Mouse (Mus musculus): ENCODE measurements around the gene Tfdp1. TPM values are rescaled to one million over a fixed set of nuclear protein-coding genes. Genes with fewer than 3 reads are reported as not detected.

Gene Tfdp1
- polyA plus RNA-seq, 1 experiment from 2014 or later, result 155 TPM

GRCm38 (mm10) chr8:13396725-13397124 lies 58.2 kb downstream of the Tfdp1 start, which contains the start of gene Atp4b:
Atp4b (minus strand) TSS chr8:13396825.
- 74% methylated on average over 5 of the region's 5 CpGs for WGBS
- H3K27ac ChIP-seq (ENCODE audit: low read length), result no peak within 1 kb of the TSS

GRCm38 (mm10) chr8:13403517-13403916 lies 65.0 kb downstream of the Tfdp1 start:
- Histone ChIP-seq H3K9me3 (ENCODE audit: control insufficient read depth, low read length) (no peaks in the 10 kb centered on the region), H3K27me3 (ENCODE audit: control insufficient read depth, insufficient read depth, low read depth, low read length) (no peaks in the 10 kb centered on the region), H3K4me3 (ENCODE audit: low read length) (no peak overlapping the region), H3K4me1 (replicated peaks; ENCODE audit: control insufficient read depth, insufficient read depth, low read length) (no peaks in the 10 kb centered on the region), H3K4me2 (ENCODE audit: low read depth, low read length) (no peak overlapping the region), H3K9ac (ENCODE audit: low read length) (no peak overlapping the region), H3K27ac (ENCODE audit: low read length) (no peak overlapping the region), H3K36me3 (ENCODE audit: control insufficient read depth, insufficient read depth, low read length) (no peaks in the 10 kb centered on the region)
- 37% methylated on average over 6 of the region's 6 CpGs for WGBS
- no peak for ATAC-seq (ENCODE audit: low read depth)

More at GRCm38 (mm10) chr8:13396725-13397124, 58.2 kb downstream of the Tfdp1 start, which contains the start of gene Atp4b:
- Histone ChIP-seq H3K4me2 (ENCODE audit: low read depth, low read length) (no peak within 1 kb of the TSS), H3K4me3 (ENCODE audit: low read length) (no peak within 1 kb of the TSS), H3K9me3 (ENCODE audit: control insufficient read depth, low read length) (no peaks in the 10 kb centered on the region), H3K4me1 (replicated peaks; ENCODE audit: control insufficient read depth, insufficient read depth, low read length) (no peaks in the 10 kb centered on the region), H3K36me3 (ENCODE audit: control insufficient read depth, insufficient read depth, low read length) (no peaks in the 10 kb centered on the region), H3K27me3 (ENCODE audit: control insufficient read depth, insufficient read depth, low read depth, low read length) (no peaks in the 10 kb centered on the region), H3K9ac (ENCODE audit: low read length) (no peak within 1 kb of the TSS)
- ATAC-seq (ENCODE audit: low read depth), result no peak

- no peaks in the 10 kb centered on the region for H3K9me3 ChIP-seq (ENCODE audit: control insufficient read depth, low read length)
- H3K27me3 ChIP-seq (ENCODE audit: control insufficient read depth, insufficient read depth, low read depth, low read length), result no peaks in the 10 kb centered on the region
- no peak for ATAC-seq (ENCODE audit: low read depth)
- H3K9ac ChIP-seq (ENCODE audit: low read length), result no peak within 1 kb of the TSS
- no peak within 1 kb of the TSS for H3K4me3 ChIP-seq (ENCODE audit: low read length)
- H3K4me1 ChIP-seq (replicated peaks; ENCODE audit: control insufficient read depth, insufficient read depth, low read length), result no peaks in the 10 kb centered on the region
- no peak within 1 kb of the TSS for H3K4me2 ChIP-seq (ENCODE audit: low read depth, low read length)
- H3K36me3 ChIP-seq (ENCODE audit: control insufficient read depth, insufficient read depth, low read length), result no peaks in the 10 kb centered on the region
- no peak within 1 kb of the TSS for H3K27ac ChIP-seq (ENCODE audit: low read length)
- whole genome bisulfite sequencing, result 76% methylated on average over 5 of the region's 5 CpGs
Measured at GRCm38 (mm10) chr8:13404666-13405131, 66.1 kb downstream of the Tfdp1 start, which contains the start of gene Grk1. Grk1 (plus strand) TSS chr8:13405081.

GRCm38 (mm10) chr8:13406011-13406410 lies 67.5 kb downstream of the Tfdp1 start:
- no peak overlapping the region for H3K4me2 ChIP-seq (ENCODE audit: low read depth, low read length)
- no peak overlapping the region for H3K9ac ChIP-seq (ENCODE audit: low read length)
- ATAC-seq (ENCODE audit: low read depth), result no peak
- H3K9me3 ChIP-seq (ENCODE audit: control insufficient read depth, low read length), result no peaks in the 10 kb centered on the region
- 80% methylated on average over 5 of the region's 5 CpGs for WGBS
- H3K27me3 ChIP-seq (ENCODE audit: control insufficient read depth, insufficient read depth, low read depth, low read length), result no peaks in the 10 kb centered on the region
- H3K4me1 ChIP-seq (replicated peaks; ENCODE audit: control insufficient read depth, insufficient read depth, low read length), result no peaks in the 10 kb centered on the region
- H3K4me3 ChIP-seq (ENCODE audit: low read length), result no peak overlapping the region
- no peaks in the 10 kb centered on the region for H3K36me3 ChIP-seq (ENCODE audit: control insufficient read depth, insufficient read depth, low read length)
- no peak overlapping the region for H3K27ac ChIP-seq (ENCODE audit: low read length)

DNA sequence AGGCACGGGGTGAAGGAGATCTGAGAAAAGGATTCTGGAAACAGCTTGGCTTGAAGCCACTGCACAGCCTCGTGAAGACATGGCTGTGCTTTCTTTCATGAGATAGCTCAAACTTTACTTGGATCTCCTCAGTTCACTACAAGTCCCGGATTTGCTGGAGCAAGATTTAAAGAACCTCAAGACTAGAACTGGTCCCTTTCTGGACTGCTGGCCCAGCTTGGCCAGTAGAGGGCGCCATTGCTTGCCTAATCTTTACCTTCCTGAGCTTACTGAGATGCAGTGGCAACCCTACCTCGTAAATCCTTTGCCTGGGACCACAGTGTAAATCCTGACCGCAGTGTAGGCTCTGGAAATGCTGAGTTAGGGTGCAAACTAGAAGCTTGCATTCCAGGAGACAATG lies 73.0 kb downstream of the Tfdp1 start:
- H3K27ac ChIP-seq (ENCODE audit: low read length), result no peak overlapping the region
- H3K4me3 ChIP-seq (ENCODE audit: low read length), result no peak overlapping the region
- H3K9ac ChIP-seq (ENCODE audit: low read length), result no peak overlapping the region
- no peaks in the 10 kb centered on the region for H3K36me3 ChIP-seq (ENCODE audit: control insufficient read depth, insufficient read depth, low read length)
- H3K27me3 ChIP-seq (ENCODE audit: control insufficient read depth, insufficient read depth, low read depth, low read length), result no peaks in the 10 kb centered on the region
- no peak overlapping the region for H3K4me2 ChIP-seq (ENCODE audit: low read depth, low read length)
- no peaks in the 10 kb centered on the region for H3K4me1 ChIP-seq (replicated peaks; ENCODE audit: control insufficient read depth, insufficient read depth, low read length)
- WGBS, result 27% methylated on average over 6 of the region's 6 CpGs
- no peak for ATAC-seq (ENCODE audit: low read depth)
- no peaks in the 10 kb centered on the region for H3K9me3 ChIP-seq (ENCODE audit: control insufficient read depth, low read length)

- no peaks in the 10 kb centered on the region for H3K9me3 ChIP-seq (ENCODE audit: control insufficient read depth, low read length)
- no peak overlapping the region for H3K4me2 ChIP-seq (ENCODE audit: low read depth, low read length)
- H3K9ac ChIP-seq (ENCODE audit: low read length), result no peak overlapping the region
- ATAC-seq (ENCODE audit: low read depth), result no peak; the same call in 1 of the 2 replicates
- no peaks in the 10 kb centered on the region for H3K27me3 ChIP-seq (ENCODE audit: control insufficient read depth, insufficient read depth, low read depth, low read length)
- no peak overlapping the region for H3K4me3 ChIP-seq (ENCODE audit: low read length)
- H3K27ac ChIP-seq (ENCODE audit: low read length), result no peak overlapping the region
- no peaks in the 10 kb centered on the region for H3K36me3 ChIP-seq (ENCODE audit: control insufficient read depth, insufficient read depth, low read length)
- 62% methylated on average over 13 of the region's 13 CpGs for WGBS
- no peaks in the 10 kb centered on the region for H3K4me1 ChIP-seq (replicated peaks; ENCODE audit: control insufficient read depth, insufficient read depth, low read length)
Measured at GRCm38 (mm10) chr8:13412891-13413558, 74.5 kb downstream of the Tfdp1 start.

- Histone ChIP-seq H3K27ac (ENCODE audit: low read length) (no peak overlapping the region), H3K9me3 (ENCODE audit: control insufficient read depth, low read length) (no peaks in the 10 kb centered on the region), H3K4me3 (ENCODE audit: low read length) (no peak overlapping the region), H3K4me1 (replicated peaks; ENCODE audit: control insufficient read depth, insufficient read depth, low read length) (no peaks in the 10 kb centered on the region), H3K27me3 (ENCODE audit: control insufficient read depth, insufficient read depth, low read depth, low read length) (no peaks in the 10 kb centered on the region), H3K36me3 (ENCODE audit: control insufficient read depth, insufficient read depth, low read length) (no peaks in the 10 kb centered on the region), H3K9ac (ENCODE audit: low read length) (no peak overlapping the region), H3K4me2 (ENCODE audit: low read depth, low read length) (no peak overlapping the region)
- no peak; the same call in 1 of the 2 replicates for ATAC-seq (ENCODE audit: low read depth)
- 34% methylated on average over 12 of the region's 12 CpGs for WGBS
Measured at GRCm38 (mm10) chr8:13413823-13414390, 75.4 kb downstream of the Tfdp1 start.

DNA sequence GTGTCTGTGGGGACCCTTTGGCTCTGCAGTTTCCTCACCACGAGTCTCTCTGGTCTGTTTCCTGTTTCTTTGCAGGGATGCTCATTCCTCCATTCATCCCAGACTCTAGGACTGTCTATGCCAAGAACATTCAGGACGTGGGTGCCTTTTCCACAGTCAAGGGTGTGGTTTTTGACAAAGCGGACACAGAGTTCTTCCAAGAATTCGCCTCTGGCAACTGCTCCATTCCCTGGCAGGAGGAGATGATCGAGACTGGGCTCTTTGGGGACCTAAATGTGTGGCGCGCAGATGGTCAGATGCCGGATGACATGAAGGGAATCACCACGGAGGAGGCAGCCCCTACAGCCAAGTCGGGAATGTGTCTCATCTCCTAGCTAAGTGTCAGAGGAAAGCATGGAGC lies 77.3 kb downstream of the Tfdp1 start:
- Histone ChIP-seq H3K4me3 (ENCODE audit: low read length) (no peak overlapping the region), H3K4me2 (ENCODE audit: low read depth, low read length) (no peak overlapping the region), H3K27me3 (ENCODE audit: control insufficient read depth, insufficient read depth, low read depth, low read length) (no peaks in the 10 kb centered on the region), H3K9me3 (ENCODE audit: control insufficient read depth, low read length) (no peaks in the 10 kb centered on the region), H3K4me1 (replicated peaks; ENCODE audit: control insufficient read depth, insufficient read depth, low read length) (no peaks in the 10 kb centered on the region), H3K36me3 (ENCODE audit: control insufficient read depth, insufficient read depth, low read length) (no peaks in the 10 kb centered on the region), H3K9ac (ENCODE audit: low read length) (no peak overlapping the region), H3K27ac (ENCODE audit: low read length) (no peak overlapping the region)
- 66% methylated on average over 10 of the region's 10 CpGs for WGBS
- no peak for ATAC-seq (ENCODE audit: low read depth)

DNA sequence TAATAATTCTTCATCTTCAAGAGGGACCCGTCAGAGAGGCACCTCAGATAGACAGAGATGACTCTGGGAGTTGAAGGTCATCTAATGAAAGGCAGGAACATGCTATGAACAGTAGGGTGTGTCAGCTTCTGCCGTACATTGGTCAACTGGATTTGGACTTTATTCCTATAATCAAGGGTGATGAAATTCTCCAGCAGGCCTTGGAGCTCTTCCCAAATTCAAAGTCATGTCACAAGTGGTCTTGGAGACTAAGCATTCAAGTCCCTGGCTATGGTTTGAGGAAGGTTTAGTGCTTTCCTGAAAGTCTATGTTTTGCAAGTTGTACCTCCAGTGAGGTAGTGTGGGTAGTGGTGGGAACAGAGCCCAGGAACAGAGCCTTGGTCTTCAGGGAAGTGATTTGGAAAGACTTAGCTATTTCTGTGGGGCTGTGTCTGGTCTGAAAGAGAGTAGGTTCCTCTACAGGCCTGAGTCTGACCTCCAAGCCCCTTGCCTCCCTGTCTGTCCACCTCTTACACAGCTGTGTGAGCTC lies 80.6 kb downstream of the Tfdp1 start:
- no peak for ATAC-seq (ENCODE audit: low read depth)
- Histone ChIP-seq H3K36me3 (ENCODE audit: control insufficient read depth, insufficient read depth, low read length) (no peaks in the 10 kb centered on the region), H3K27me3 (ENCODE audit: control insufficient read depth, insufficient read depth, low read depth, low read length) (no peaks in the 10 kb centered on the region), H3K4me2 (ENCODE audit: low read depth, low read length) (no peak overlapping the region), H3K9me3 (ENCODE audit: control insufficient read depth, low read length) (no peaks in the 10 kb centered on the region), H3K27ac (ENCODE audit: low read length) (no peak overlapping the region), H3K9ac (ENCODE audit: low read length) (no peak overlapping the region), H3K4me3 (ENCODE audit: low read length) (no peak overlapping the region), H3K4me1 (replicated peaks; ENCODE audit: control insufficient read depth, insufficient read depth, low read length) (no peaks in the 10 kb centered on the region)
- 61% methylated on average over 2 of the region's 2 CpGs for WGBS

All from lung, embryonic 16.5 days (tissue).